Mouse (Mus musculus): ENCODE results near the gene Lsm2.
"Not testable (repeated sequence)": the region's sequence is repeated elsewhere in the genome, so short reads cannot be mapped to it uniquely, and the experiment has no call there.

DNA sequence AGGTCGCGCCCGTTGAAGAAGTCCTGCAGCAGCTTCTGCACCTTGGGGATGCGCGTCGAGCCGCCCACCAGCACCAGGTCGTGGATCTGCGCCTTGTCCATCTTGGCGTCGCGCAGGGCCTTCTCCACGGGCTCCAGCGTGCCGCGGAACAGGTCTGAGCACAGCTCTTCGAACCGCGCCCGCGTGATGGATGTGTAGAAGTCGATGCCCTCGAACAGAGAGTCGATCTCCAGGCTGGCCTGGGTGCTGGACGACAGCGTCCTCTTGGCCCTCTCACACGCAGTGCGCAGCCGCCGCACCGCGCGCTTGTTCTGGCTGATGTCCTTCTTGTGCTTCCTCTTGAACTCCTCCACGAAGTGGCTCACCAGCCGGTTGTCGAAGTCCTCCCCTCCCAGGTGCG, 10.8 kb upstream of the Lsm2 start:
- TF ChIP-seq CTCF (IDR thresholded peaks at IDR 0.05; ENCODE audit: borderline replicate concordance, extremely low read depth, insufficient read depth, insufficient read length); POLR2A (IDR thresholded peaks at IDR 0.05; ENCODE audit: borderline replicate concordance, extremely low read depth, insufficient read depth, insufficient read length, poor library complexity, severe bottlenecking): not testable (repeated sequence)
